Mouse (Mus musculus): Measurements from ENCODE around the gene Irgq. TPM values are rescaled to one million over a fixed set of nuclear protein-coding genes. Genes with fewer than 3 reads are reported as not detected.

Irgq gene
- polyA plus RNA-seq, 1 experiment from 2014 or later: 14.0 TPM

GRCm38 (mm10) chr7:24565627-24566026, 35.1 kb downstream of the Irgq start:
- no peak for ATAC-seq (ENCODE audit: low FRiP score)
- Histone ChIP-seq H3K4me2 (no peak overlapping the region), H3K4me3 (ENCODE audit: low read depth, low read length) (no peak overlapping the region), H3K9me3 (ENCODE audit: control insufficient read depth, low read length) (no peaks in the 10 kb centered on the region), H3K27ac (ENCODE audit: low read depth, low read length) (no peak overlapping the region), H3K9ac (ENCODE audit: low read length) (no peak overlapping the region), H3K4me1 (ENCODE audit: control insufficient read depth, insufficient read depth, low read length) (no peaks in the 10 kb centered on the region), H3K36me3 (ENCODE audit: control insufficient read depth, insufficient read depth, low read length) (peaks cover 18% of the 10 kb centered on the region), H3K27me3 (ENCODE audit: control insufficient read depth, insufficient read depth, low read length) (no peaks in the 10 kb centered on the region)
- WGBS: 93% methylated on average over 11 of the region's 11 CpGs
- no peak for DNase-seq (ENCODE audit: low spot score, missing footprints)

- Histone ChIP-seq H3K27ac (ENCODE audit: low read depth, low read length) (no peak overlapping the region), H3K36me3 (ENCODE audit: control insufficient read depth, insufficient read depth, low read length) (peaks cover 22% of the 10 kb centered on the region), H3K9ac (ENCODE audit: low read length) (no peak overlapping the region), H3K4me2 (no peak overlapping the region), H3K4me1 (ENCODE audit: control insufficient read depth, insufficient read depth, low read length) (no peaks in the 10 kb centered on the region), H3K4me3 (ENCODE audit: low read depth, low read length) (no peak overlapping the region), H3K27me3 (ENCODE audit: control insufficient read depth, insufficient read depth, low read length) (no peaks in the 10 kb centered on the region), H3K9me3 (ENCODE audit: control insufficient read depth, low read length) (no peaks in the 10 kb centered on the region)
- DNase-seq (ENCODE audit: low spot score, missing footprints): no peak
- ATAC-seq (ENCODE audit: low FRiP score): no peak
- 94% methylated on average over 9 of the region's 9 CpGs for WGBS
Measured at GRCm38 (mm10) chr7:24566206-24566605, 35.7 kb downstream of the Irgq start.

- no peaks in the 10 kb centered on the region for H3K9me3 ChIP-seq (ENCODE audit: control insufficient read depth, low read length)
- H3K4me1 ChIP-seq (ENCODE audit: control insufficient read depth, insufficient read depth, low read length): no peaks in the 10 kb centered on the region
- no peak overlapping the region for H3K27ac ChIP-seq (ENCODE audit: low read depth, low read length)
- H3K9ac ChIP-seq (ENCODE audit: low read length): no peak overlapping the region
- DNase-seq (ENCODE audit: low spot score, missing footprints): no peak
- no peak overlapping the region for H3K4me2 ChIP-seq
- WGBS: 93% methylated on average over 4 of the region's 4 CpGs
- H3K36me3 ChIP-seq (ENCODE audit: control insufficient read depth, insufficient read depth, low read length): peaks cover 17% of the 10 kb centered on the region
- no peaks in the 10 kb centered on the region for H3K27me3 ChIP-seq (ENCODE audit: control insufficient read depth, insufficient read depth, low read length)
- no peak overlapping the region for H3K4me3 ChIP-seq (ENCODE audit: low read depth, low read length)
- no peak for ATAC-seq (ENCODE audit: low FRiP score)
Measured at GRCm38 (mm10) chr7:24568512-24568911, 38.0 kb downstream of the Irgq start.

- Histone ChIP-seq H3K4me1 (ENCODE audit: control insufficient read depth, insufficient read depth, low read length) (no peaks in the 10 kb centered on the region), H3K36me3 (ENCODE audit: control insufficient read depth, insufficient read depth, low read length) (peaks cover 17% of the 10 kb centered on the region), H3K27me3 (ENCODE audit: control insufficient read depth, insufficient read depth, low read length) (no peaks in the 10 kb centered on the region), H3K9ac (ENCODE audit: low read length) (no peak overlapping the region), H3K4me2 (no peak overlapping the region), H3K27ac (ENCODE audit: low read depth, low read length) (no peak overlapping the region), H3K4me3 (ENCODE audit: low read depth, low read length) (no peak overlapping the region), H3K9me3 (ENCODE audit: control insufficient read depth, low read length) (no peaks in the 10 kb centered on the region)
- WGBS: 86% methylated on average over 4 of the region's 4 CpGs
- no peak for ATAC-seq (ENCODE audit: low FRiP score)
- DNase-seq (ENCODE audit: low spot score, missing footprints): no peak
Measured at GRCm38 (mm10) chr7:24571071-24571470, 40.6 kb downstream of the Irgq start.

GRCm38 (mm10) chr7:24572455-24572854, 42.0 kb downstream of the Irgq start:
- Histone ChIP-seq H3K4me3 (ENCODE audit: low read depth, low read length) (no peak overlapping the region), H3K4me1 (ENCODE audit: control insufficient read depth, insufficient read depth, low read length) (no peaks in the 10 kb centered on the region), H3K4me2 (no peak overlapping the region), H3K27me3 (ENCODE audit: control insufficient read depth, insufficient read depth, low read length) (no peaks in the 10 kb centered on the region), H3K9me3 (ENCODE audit: control insufficient read depth, low read length) (no peaks in the 10 kb centered on the region), H3K36me3 (ENCODE audit: control insufficient read depth, insufficient read depth, low read length) (peaks cover 10% of the 10 kb centered on the region; the same call in 1 of the 2 replicates), H3K9ac (ENCODE audit: low read length) (no peak overlapping the region), H3K27ac (ENCODE audit: low read depth, low read length) (no peak overlapping the region)
- DNase-seq (ENCODE audit: low spot score, missing footprints) (peak; percentile 86), ATAC-seq (ENCODE audit: low FRiP score) (peak; percentile 14; the same call in 1 of the 2 replicates)
- whole genome bisulfite sequencing: 58% methylated on average over 5 of the region's 5 CpGs

GRCm38 (mm10) chr7:24574224-24574796, 43.8 kb downstream of the Irgq start:
- Histone ChIP-seq H3K9me3 (ENCODE audit: control insufficient read depth, low read length) (no peaks in the 10 kb centered on the region), H3K9ac (ENCODE audit: low read length) (no peak overlapping the region), H3K36me3 (ENCODE audit: control insufficient read depth, insufficient read depth, low read length) (peaks cover 10% of the 10 kb centered on the region; the same call in 1 of the 2 replicates), H3K27ac (ENCODE audit: low read depth, low read length) (no peak overlapping the region), H3K4me1 (ENCODE audit: control insufficient read depth, insufficient read depth, low read length) (no peaks in the 10 kb centered on the region), H3K27me3 (ENCODE audit: control insufficient read depth, insufficient read depth, low read length) (no peaks in the 10 kb centered on the region), H3K4me2 (no peak overlapping the region), H3K4me3 (ENCODE audit: low read depth, low read length) (no peak overlapping the region)
- WGBS: 71% methylated on average over 12 of the region's 12 CpGs
- ATAC-seq (ENCODE audit: low FRiP score): no peak
- DNase-seq (ENCODE audit: low spot score, missing footprints): no peak

GRCm38 (mm10) chr7:24577811-24578210, 47.3 kb downstream of the Irgq start:
- ATAC-seq (ENCODE audit: low FRiP score): no peak
- Histone ChIP-seq H3K4me1 (ENCODE audit: control insufficient read depth, insufficient read depth, low read length) (no peaks in the 10 kb centered on the region), H3K36me3 (ENCODE audit: control insufficient read depth, insufficient read depth, low read length) (no peaks in the 10 kb centered on the region), H3K27ac (ENCODE audit: low read depth, low read length) (no peak overlapping the region), H3K4me3 (ENCODE audit: low read depth, low read length) (no peak overlapping the region), H3K9ac (ENCODE audit: low read length) (no peak overlapping the region), H3K27me3 (ENCODE audit: control insufficient read depth, insufficient read depth, low read length) (no peaks in the 10 kb centered on the region), H3K9me3 (ENCODE audit: control insufficient read depth, low read length) (no peaks in the 10 kb centered on the region), H3K4me2 (no peak overlapping the region)
- 92% methylated on average over 10 of the region's 10 CpGs for WGBS
- DNase-seq (ENCODE audit: low spot score, missing footprints): no peak

GRCm38 (mm10) chr7:24584876-24585275, 54.4 kb downstream of the Irgq start:
- peaks cover 26% of the 10 kb centered on the region for H3K27me3 ChIP-seq (ENCODE audit: control insufficient read depth, insufficient read depth, low read length)
- H3K4me2 ChIP-seq: no peak overlapping the region
- no peaks in the 10 kb centered on the region; the same call in 1 of the 2 replicates for H3K4me1 ChIP-seq (ENCODE audit: control insufficient read depth, insufficient read depth, low read length)
- H3K27ac ChIP-seq (ENCODE audit: low read depth, low read length): no peak overlapping the region
- no peak overlapping the region for H3K4me3 ChIP-seq (ENCODE audit: low read depth, low read length)
- H3K9me3 ChIP-seq (ENCODE audit: control insufficient read depth, low read length): no peaks in the 10 kb centered on the region
- no peak for ATAC-seq (ENCODE audit: low FRiP score)
- H3K9ac ChIP-seq (ENCODE audit: low read length): no peak overlapping the region
- 88% methylated on average over 6 of the region's 6 CpGs for WGBS
- no peak for DNase-seq (ENCODE audit: low spot score, missing footprints)
- no peaks in the 10 kb centered on the region for H3K36me3 ChIP-seq (ENCODE audit: control insufficient read depth, insufficient read depth, low read length)

GRCm38 (mm10) chr7:24585995-24586394, 55.5 kb downstream of the Irgq start:
- whole genome bisulfite sequencing: 44% methylated on average over 16 of the region's 16 CpGs
- Histone ChIP-seq H3K36me3 (ENCODE audit: control insufficient read depth, insufficient read depth, low read length) (no peaks in the 10 kb centered on the region), H3K4me3 (ENCODE audit: low read depth, low read length) (no peak overlapping the region), H3K4me2 (no peak overlapping the region), H3K4me1 (ENCODE audit: control insufficient read depth, insufficient read depth, low read length) (no peaks in the 10 kb centered on the region; the same call in 1 of the 2 replicates), H3K9me3 (ENCODE audit: control insufficient read depth, low read length) (no peaks in the 10 kb centered on the region), H3K9ac (ENCODE audit: low read length) (no peak overlapping the region), H3K27ac (ENCODE audit: low read depth, low read length) (no peak overlapping the region), H3K27me3 (ENCODE audit: control insufficient read depth, insufficient read depth, low read length) (peaks cover 26% of the 10 kb centered on the region)
- DNase-seq (ENCODE audit: low spot score, missing footprints) (no peak), ATAC-seq (ENCODE audit: low FRiP score) (peak; percentile 31; the same call in 1 of the 2 replicates)
